Mouse (Mus musculus): ENCODE results near the gene Cracr2b.
A peak's percentile ranks its signal among the peaks of the same experiment; 100 is the strongest.

The Cracr2b gene

GRCm38 (mm10) chr7:141460391-141461113 is at the start of gene Cracr2b:
TSS of gene Cracr2b (plus strand) at chr7:141461094.
- no peak for DNase-seq (ENCODE audit: low spot score in 2 of 2)

GRCm38 (mm10) chr7:141411667-141412066 is 49.2 kb upstream of the Cracr2b start:
- DNase-seq (ENCODE audit: low spot score in 2 of 2): no peak

GRCm38 (mm10) chr7:141413331-141413730 is 47.6 kb upstream of the Cracr2b start:
- DNase-seq (ENCODE audit: low spot score in 2 of 2): no peak

- DNase-seq (ENCODE audit: low spot score in 2 of 2): peak; percentile 99 to 100
These were observed 46.9 kb upstream of the Cracr2b start, which contains the start of gene Gatd1 for GRCm38 (mm10) chr7:141413809-141414584. TSS of gene Gatd1 (minus strand) at chr7:141414136.

- no peak for DNase-seq (ENCODE audit: low spot score in 2 of 2)
These were observed 44.6 kb upstream of the Cracr2b start for GRCm38 (mm10) chr7:141416144-141416841.

GRCm38 (mm10) chr7:141417731-141418681 is 42.9 kb upstream of the Cracr2b start:
- no peak for DNase-seq (ENCODE audit: low spot score in 2 of 2)

- no peak for DNase-seq (ENCODE audit: low spot score in 2 of 2)
These were observed 41.9 kb upstream of the Cracr2b start for GRCm38 (mm10) chr7:141418970-141419369.

GRCm38 (mm10) chr7:141420030-141420702 is 40.7 kb upstream of the Cracr2b start:
- DNase-seq (ENCODE audit: low spot score in 2 of 2): no peak

- no peak for DNase-seq (ENCODE audit: low spot score in 2 of 2)
These were observed 37.1 kb upstream of the Cracr2b start for GRCm38 (mm10) chr7:141423811-141424210.

GRCm38 (mm10) chr7:141426948-141427730 is 33.8 kb upstream of the Cracr2b start:
- DNase-seq (ENCODE audit: low spot score in 2 of 2): no peak

GRCm38 (mm10) chr7:141428701-141429100 is 32.2 kb upstream of the Cracr2b start:
- no peak for DNase-seq (ENCODE audit: low spot score in 2 of 2)

- DNase-seq (ENCODE audit: low spot score in 2 of 2): no peak
These were observed 31.6 kb upstream of the Cracr2b start, which contains the start of gene Cend1 for GRCm38 (mm10) chr7:141429310-141429709. TSS of gene Cend1 (minus strand) at chr7:141429491.

GRCm38 (mm10) chr7:141429840-141430584 is 30.9 kb upstream of the Cracr2b start:
- no peak for DNase-seq (ENCODE audit: low spot score in 2 of 2)

GRCm38 (mm10) chr7:141430585-141431240 is 30.2 kb upstream of the Cracr2b start:
- DNase-seq (ENCODE audit: low spot score in 2 of 2): no peak

GRCm38 (mm10) chr7:141431434-141432185 is 29.3 kb upstream of the Cracr2b start:
- no peak for DNase-seq (ENCODE audit: low spot score in 2 of 2)

GRCm38 (mm10) chr7:141432186-141432611 is 28.7 kb upstream of the Cracr2b start:
- DNase-seq (ENCODE audit: low spot score in 2 of 2): no peak

- no peak for DNase-seq (ENCODE audit: low spot score in 2 of 2)
These were observed 28.0 kb upstream of the Cracr2b start for GRCm38 (mm10) chr7:141432741-141433516.
